Mouse (Mus musculus): Measurements from ENCODE around the gene Ints6. TPM values are rescaled to one million over a fixed set of nuclear protein-coding genes. Genes with fewer than 3 reads are reported as not detected.
"Not testable (repeated sequence)": the region's sequence is repeated elsewhere in the genome, so short reads cannot be mapped to it uniquely, and the experiment has no call there.

Gene Ints6
- polyA plus RNA-seq, 1 experiment, result 39.1 TPM

GRCm38 (mm10) chr14:62673646-62674045 is 87.3 kb downstream of the Ints6 start:
- Histone ChIP-seq H3K27ac (ENCODE audit: insufficient read depth, low read length) (no peak overlapping the region), H3K4me3 (ENCODE audit: insufficient read depth, low read length) (no peak overlapping the region), H3K4me1 (ENCODE audit: control insufficient read depth, insufficient read depth, low read length) (no peaks in the 10 kb centered on the region)
- TF ChIP-seq CTCF (IDR thresholded peaks at IDR 0.05; ENCODE audit: borderline replicate concordance, insufficient read depth, low read length) (no peak), POLR2A (IDR thresholded peaks at IDR 0.05; ENCODE audit: low read depth, low read length) (no peak)

GRCm38 (mm10) chr14:62664976-62665673 is 95.8 kb downstream of the Ints6 start:
- Histone ChIP-seq H3K4me3 (ENCODE audit: insufficient read depth, low read length) (no peak overlapping the region), H3K27ac (ENCODE audit: insufficient read depth, low read length) (no peak overlapping the region), H3K4me1 (ENCODE audit: control insufficient read depth, insufficient read depth, low read length) (no peaks in the 10 kb centered on the region)
- TF ChIP-seq CTCF (IDR thresholded peaks at IDR 0.05; ENCODE audit: borderline replicate concordance, insufficient read depth, low read length) (no peak), POLR2A (IDR thresholded peaks at IDR 0.05; ENCODE audit: low read depth, low read length) (no peak)

- TF ChIP-seq POLR2A (IDR thresholded peaks at IDR 0.05; ENCODE audit: low read depth, low read length) (no peak), CTCF (IDR thresholded peaks at IDR 0.05; ENCODE audit: borderline replicate concordance, insufficient read depth, low read length) (no peak)
- Histone ChIP-seq H3K27ac (ENCODE audit: insufficient read depth, low read length) (no peak within 1 kb of the TSS; the same call in 1 of the 2 replicates), H3K4me1 (ENCODE audit: control insufficient read depth, insufficient read depth, low read length) (no peaks in the 10 kb centered on the region), H3K4me3 (ENCODE audit: insufficient read depth, low read length) (no peak within 1 kb of the TSS)
These were observed 97.6 kb downstream of the Ints6 start, which contains the start of gene Serpine3 for GRCm38 (mm10) chr14:62663367-62663766. Gene Serpine3, plus strand, starts transcription at chr14:62663667.

GRCm38 (mm10) chr14:62662381-62662780 is 98.6 kb downstream of the Ints6 start:
- TF ChIP-seq POLR2A (IDR thresholded peaks at IDR 0.05; ENCODE audit: low read depth, low read length), result no peak
- TF ChIP-seq CTCF (IDR thresholded peaks at IDR 0.05; ENCODE audit: borderline replicate concordance, insufficient read depth, low read length), result no peak
- no peak overlapping the region for H3K4me3 ChIP-seq (ENCODE audit: insufficient read depth, low read length)
- peaks cover 2% of the 10 kb centered on the region; the same call in 1 of the 2 replicates for H3K4me1 ChIP-seq (ENCODE audit: control insufficient read depth, insufficient read depth, low read length)
- no peak overlapping the region; the same call in 1 of the 2 replicates for H3K27ac ChIP-seq (ENCODE audit: insufficient read depth, low read length)

- no peak overlapping the region for H3K4me3 ChIP-seq (ENCODE audit: insufficient read depth, low read length)
- TF ChIP-seq POLR2A (IDR thresholded peaks at IDR 0.05; ENCODE audit: low read depth, low read length) (no peak), CTCF (IDR thresholded peaks at IDR 0.05; ENCODE audit: borderline replicate concordance, insufficient read depth, low read length) (no peak)
- no peak overlapping the region for H3K27ac ChIP-seq (ENCODE audit: insufficient read depth, low read length)
- H3K4me1 ChIP-seq (ENCODE audit: control insufficient read depth, insufficient read depth, low read length), result peaks cover 2% of the 10 kb centered on the region; the same call in 1 of the 2 replicates
These were observed 103.5 kb downstream of the Ints6 start for GRCm38 (mm10) chr14:62657469-62657868.

GRCm38 (mm10) chr14:62655996-62656395 is 105.0 kb downstream of the Ints6 start:
- no peak overlapping the region for H3K4me3 ChIP-seq (ENCODE audit: insufficient read depth, low read length)
- TF ChIP-seq POLR2A (IDR thresholded peaks at IDR 0.05; ENCODE audit: low read depth, low read length) (no peak), CTCF (IDR thresholded peaks at IDR 0.05; ENCODE audit: borderline replicate concordance, insufficient read depth, low read length) (no peak)
- H3K4me1 ChIP-seq (ENCODE audit: control insufficient read depth, insufficient read depth, low read length), result peaks cover 2% of the 10 kb centered on the region; the same call in 1 of the 2 replicates
- H3K27ac ChIP-seq (ENCODE audit: insufficient read depth, low read length), result no peak overlapping the region

- Histone ChIP-seq H3K4me1 (ENCODE audit: control insufficient read depth, insufficient read depth, low read length) (no peaks in the 10 kb centered on the region), H3K4me3 (ENCODE audit: insufficient read depth, low read length) (no peak overlapping the region), H3K27ac (ENCODE audit: insufficient read depth, low read length) (no peak overlapping the region)
- TF ChIP-seq POLR2A (IDR thresholded peaks at IDR 0.05; ENCODE audit: low read depth, low read length) (no peak), CTCF (IDR thresholded peaks at IDR 0.05; ENCODE audit: borderline replicate concordance, insufficient read depth, low read length) (no peak)
These were observed 109.2 kb downstream of the Ints6 start for GRCm38 (mm10) chr14:62651771-62652170.

- no peak overlapping the region for H3K27ac ChIP-seq (ENCODE audit: insufficient read depth, low read length)
- no peak overlapping the region for H3K4me3 ChIP-seq (ENCODE audit: insufficient read depth, low read length)
- no peak for TF ChIP-seq POLR2A (IDR thresholded peaks at IDR 0.05; ENCODE audit: low read depth, low read length)
- no peak for TF ChIP-seq CTCF (IDR thresholded peaks at IDR 0.05; ENCODE audit: borderline replicate concordance, insufficient read depth, low read length)
- H3K4me1 ChIP-seq (ENCODE audit: control insufficient read depth, insufficient read depth, low read length), result no peaks in the 10 kb centered on the region
These were observed 110.6 kb downstream of the Ints6 start for GRCm38 (mm10) chr14:62650376-62650775.

- no peak for TF ChIP-seq POLR2A (IDR thresholded peaks at IDR 0.05; ENCODE audit: low read depth, low read length)
- TF ChIP-seq CTCF (IDR thresholded peaks at IDR 0.05; ENCODE audit: borderline replicate concordance, insufficient read depth, low read length), result no peak
- Histone ChIP-seq H3K4me1 (ENCODE audit: control insufficient read depth, insufficient read depth, low read length) (no peaks in the 10 kb centered on the region), H3K27ac (ENCODE audit: insufficient read depth, low read length) (no peak overlapping the region), H3K4me3 (ENCODE audit: insufficient read depth, low read length) (no peak overlapping the region)
These were observed 112.6 kb downstream of the Ints6 start for GRCm38 (mm10) chr14:62648405-62648804.

- not testable (repeated sequence) for H3K27ac ChIP-seq (ENCODE audit: insufficient read depth, low read length); H3K4me1 ChIP-seq (ENCODE audit: control insufficient read depth, insufficient read depth, low read length); H3K4me3 ChIP-seq (ENCODE audit: insufficient read depth, low read length)
These were observed 118.6 kb downstream of the Ints6 start for GRCm38 (mm10) chr14:62642368-62642767.

Measured in embryonic fibroblast, embryonic 13.5 days (primary cell).